Mouse (Mus musculus) kidney, adult 18-20 months (tissue): Measurements from ENCODE around the gene Alkbh7.
A peak's percentile ranks its signal among the peaks of the same experiment; 100 is the strongest.

ENCODE experiments used
- DNase-seq: peaks from one replicate; pipeline ENCODE4 v3.0.0; 2021

Gene Alkbh7

DNA sequence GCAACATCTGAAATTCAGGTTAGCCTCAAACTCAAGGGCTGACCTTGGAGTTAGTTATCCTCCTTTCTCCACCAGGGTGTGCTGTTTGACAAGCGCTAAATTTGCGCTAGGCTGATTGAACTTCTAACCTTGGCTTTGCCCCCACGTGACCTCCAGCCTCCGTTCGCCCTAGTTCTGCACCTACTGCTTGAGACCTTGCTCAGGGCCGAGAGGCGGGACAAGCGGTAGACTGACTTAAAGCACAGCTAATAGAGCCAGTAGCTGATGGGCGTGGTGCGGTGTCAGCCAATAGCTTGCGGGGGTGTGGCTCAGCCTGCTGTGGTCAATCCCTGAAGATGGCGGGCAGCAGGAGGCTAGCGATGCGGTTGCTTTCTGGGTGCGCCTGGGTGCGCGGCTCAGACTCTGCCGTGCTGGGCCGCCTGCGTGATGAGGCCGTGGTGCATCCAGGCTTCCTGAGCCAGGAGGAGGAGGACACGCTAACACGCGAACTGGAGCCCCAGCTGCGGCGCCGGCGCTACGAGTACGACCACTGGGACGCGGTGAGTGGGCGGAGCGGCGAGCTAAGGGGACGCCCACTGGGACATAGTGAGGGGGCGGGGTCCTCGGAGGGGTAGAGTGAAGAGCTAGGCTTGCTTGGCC is at the start of gene Alkbh7:
Gene Alkbh7 (plus strand): TSS at position 311 of the 639 bp plus-strand sequence.
- peak; percentile 96 for DNase-seq

DNA sequence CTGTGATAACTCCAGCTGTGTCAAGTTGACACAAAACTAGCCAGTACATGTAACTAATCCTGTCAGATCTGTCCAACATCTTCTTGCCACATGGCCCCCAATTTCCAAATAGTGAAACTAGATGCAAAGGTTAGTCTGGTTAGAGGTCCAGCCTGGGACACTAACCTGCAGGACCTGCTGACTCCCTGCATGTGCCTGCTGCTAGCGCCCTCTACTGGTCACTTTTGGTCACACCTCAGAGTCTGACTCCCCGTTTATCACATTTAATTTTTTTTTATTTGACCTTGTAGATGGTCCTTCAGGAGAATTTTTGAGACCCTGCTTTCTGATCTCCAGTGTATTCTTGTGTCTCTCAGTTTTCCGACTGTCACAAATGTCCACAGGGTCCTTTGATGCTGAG is 46.2 kb upstream of the Alkbh7 start:
- DNase-seq: peak; percentile 70

DNA sequence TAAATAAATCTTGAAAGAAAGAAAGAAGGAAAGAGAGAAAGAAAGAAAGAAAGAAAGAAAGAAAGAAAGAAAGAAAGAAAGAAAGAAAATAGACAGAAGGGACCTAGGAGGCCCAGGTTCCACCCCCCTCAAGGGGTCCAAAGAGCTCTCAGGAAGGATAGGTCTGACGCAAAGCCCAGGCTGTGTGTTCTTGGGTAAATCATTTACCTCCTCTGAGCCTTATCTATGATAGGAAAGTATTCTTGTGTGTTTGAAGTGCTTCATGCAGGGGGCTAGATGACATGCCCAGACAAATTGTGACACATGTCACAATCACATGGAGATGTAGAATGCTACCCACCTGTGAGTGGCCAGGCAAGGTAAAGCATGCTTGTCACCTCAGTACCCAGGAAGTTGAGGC is 44.5 kb upstream of the Alkbh7 start:
- no peak for DNase-seq

DNA sequence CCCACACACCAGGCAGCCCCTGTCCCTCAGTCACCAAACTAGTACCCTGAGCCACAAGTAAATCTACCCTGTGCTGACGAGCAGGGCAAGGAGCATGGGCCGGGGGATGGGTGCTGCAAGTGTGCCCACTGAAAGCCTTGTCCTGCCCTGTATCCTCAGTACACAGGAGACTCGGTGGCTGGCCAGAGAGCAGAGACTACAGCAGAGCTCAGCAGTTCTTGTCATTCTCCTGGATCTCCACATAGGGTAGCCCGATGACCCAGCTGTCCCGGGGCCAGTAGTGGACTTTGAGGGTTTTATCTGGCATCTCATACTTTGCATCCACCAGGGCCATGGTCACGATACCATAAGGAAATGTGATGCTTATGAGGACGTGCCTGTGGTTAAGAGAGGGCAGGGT is 42.3 kb upstream of the Alkbh7 start:
- no peak for DNase-seq

- DNase-seq: no peak
These were observed 39.2 kb upstream of the Alkbh7 start for GRCm38 (mm10) chr17:56957763-56958429.

DNA sequence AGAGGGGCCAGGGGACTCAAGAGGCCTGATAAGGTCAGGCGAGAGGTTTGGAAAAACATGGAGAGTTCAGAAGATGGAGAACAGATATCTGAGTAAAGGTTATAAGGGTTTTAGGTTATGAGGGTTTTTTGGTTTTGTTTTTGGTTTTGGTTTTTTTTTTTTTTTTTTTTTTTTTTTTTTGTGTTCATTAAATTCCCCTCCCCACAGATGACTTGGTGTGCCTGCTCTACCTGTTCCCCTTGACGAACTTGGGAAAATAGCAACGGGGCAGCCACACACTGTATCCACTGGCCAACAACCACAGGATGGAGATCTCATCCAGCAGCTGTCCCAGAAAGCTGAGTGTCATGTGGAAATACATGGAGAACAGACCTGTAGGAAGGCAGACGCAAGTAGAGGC is 38.5 kb upstream of the Alkbh7 start:
- no peak for DNase-seq

- no peak for DNase-seq
These were observed 35.3 kb upstream of the Alkbh7 start for GRCm38 (mm10) chr17:56961880-56962279.

GRCm38 (mm10) chr17:56962642-56963405 is 34.3 kb upstream of the Alkbh7 start:
- no peak for DNase-seq

DNA sequence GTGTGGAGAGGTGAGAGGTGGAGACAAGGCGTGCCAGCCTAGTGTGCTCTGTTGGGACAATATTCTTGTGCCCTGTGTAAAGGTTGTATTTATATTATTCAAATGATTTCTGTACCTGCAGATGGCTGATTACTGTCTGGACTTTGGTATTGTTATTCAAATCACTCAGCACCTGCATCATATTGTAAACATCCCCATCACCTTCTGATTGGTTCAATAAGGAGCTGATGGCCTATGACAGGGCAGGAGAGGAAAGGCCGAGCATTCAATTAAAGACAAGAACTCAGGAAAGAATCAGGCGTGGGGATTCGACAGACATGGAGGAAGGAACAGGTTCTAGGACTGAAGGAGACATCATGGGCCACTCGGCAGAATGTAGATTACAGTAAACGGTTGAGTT is 33.5 kb upstream of the Alkbh7 start:
- DNase-seq: no peak

GRCm38 (mm10) chr17:56969321-56969720 is 27.8 kb upstream of the Alkbh7 start:
- DNase-seq: no peak

DNA sequence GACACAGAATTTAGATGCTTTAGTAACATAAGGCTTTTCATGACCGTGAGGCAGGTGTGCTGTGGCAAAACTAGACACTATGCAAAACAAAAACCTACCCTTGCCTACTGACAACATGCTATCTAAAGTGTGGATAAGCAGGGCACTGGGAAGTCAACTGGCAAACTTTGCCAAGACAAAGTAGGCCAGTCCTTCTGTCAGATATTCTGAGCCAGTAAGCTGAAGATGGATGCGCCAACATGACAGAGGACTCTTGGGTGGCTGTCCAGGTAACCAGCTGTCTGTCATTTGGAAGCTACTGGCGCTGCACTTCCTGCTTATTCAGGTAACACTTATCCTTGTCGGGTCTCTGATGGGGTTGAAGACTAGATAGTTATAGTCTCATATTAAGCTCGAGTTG is 27.1 kb upstream of the Alkbh7 start:
- DNase-seq: no peak

DNA sequence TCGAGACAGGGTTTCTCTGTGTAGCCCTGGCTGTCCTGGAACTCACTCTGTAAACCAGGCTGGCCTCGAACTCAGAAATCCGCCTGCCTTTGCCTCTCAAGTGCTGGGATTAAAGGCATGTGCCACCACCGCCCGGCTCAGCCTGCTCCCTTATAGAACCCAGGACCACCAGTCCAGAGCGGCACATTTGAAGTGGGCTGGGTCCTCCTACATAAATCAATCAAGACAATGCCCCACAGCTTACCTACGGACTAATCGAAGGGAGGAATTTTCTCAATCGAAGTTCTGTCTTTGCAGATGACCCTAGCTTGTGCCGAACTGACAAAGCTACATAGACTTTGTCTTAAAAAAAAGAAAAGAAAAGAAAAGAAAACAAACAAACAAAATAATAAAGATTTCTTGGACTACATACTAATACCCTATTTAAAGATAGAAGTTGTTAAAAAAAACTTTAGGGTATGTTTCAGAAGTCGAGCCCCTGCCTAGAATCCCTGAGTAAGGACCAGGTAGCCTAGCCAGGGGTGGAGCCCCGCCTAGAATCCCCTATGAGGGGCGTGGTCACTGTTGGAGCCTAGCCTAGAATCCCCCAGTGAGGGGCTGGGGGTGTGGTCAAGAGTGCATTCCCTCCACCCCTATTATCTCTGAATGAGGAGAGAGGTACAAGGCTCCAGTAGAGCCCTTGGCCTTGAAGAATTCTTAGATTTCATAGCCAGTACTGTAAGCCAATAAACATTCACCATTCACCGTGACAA is 23.0 kb upstream of the Alkbh7 start:
- no peak for DNase-seq

GRCm38 (mm10) chr17:56974708-56975240 is 22.4 kb upstream of the Alkbh7 start:
- DNase-seq: no peak

GRCm38 (mm10) chr17:56975391-56975790 is 21.7 kb upstream of the Alkbh7 start:
- DNase-seq: no peak

- DNase-seq: no peak
These were observed 20.4 kb upstream of the Alkbh7 start for GRCm38 (mm10) chr17:56976531-56977390.

DNA sequence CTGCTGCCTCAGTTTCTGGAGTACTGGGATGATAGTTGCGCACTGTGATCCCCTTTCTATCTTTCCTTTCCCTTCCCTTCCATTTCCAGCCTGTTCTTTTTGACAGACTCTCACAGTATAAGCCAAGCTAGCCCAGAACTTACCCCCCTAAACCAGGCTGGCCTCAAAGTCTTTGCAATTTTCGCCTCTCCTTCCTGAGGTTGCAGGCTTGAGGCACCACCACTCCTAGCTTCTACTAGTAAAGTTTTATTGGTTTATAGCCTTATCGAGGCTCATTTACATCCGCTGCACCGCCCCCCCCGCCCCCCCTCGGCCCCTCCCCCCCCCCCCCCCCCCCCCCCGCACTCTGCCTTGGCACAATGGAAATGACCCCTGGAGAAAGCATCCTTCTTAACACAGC is 17.6 kb upstream of the Alkbh7 start:
- no peak for DNase-seq

DNA sequence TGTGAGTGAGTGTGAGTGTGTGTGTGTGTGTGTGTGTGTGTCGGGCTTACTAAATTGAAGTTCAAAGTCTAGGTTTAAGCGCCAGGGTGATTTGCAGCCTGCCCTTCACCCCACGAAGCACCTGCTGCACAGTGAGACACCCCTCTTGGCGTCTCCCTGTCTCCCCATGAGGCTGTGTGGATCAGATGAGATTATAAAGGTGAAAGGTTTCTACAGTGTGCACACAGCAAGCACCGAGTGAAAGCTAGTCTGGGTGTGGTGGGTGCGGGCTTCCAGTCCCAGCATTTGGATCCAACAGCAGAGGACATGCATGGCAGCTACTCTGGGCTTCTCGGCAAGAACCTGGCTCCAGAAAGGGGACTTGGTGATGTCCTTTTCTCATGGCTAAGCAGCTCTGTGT is 16.1 kb upstream of the Alkbh7 start:
- DNase-seq: no peak

DNA sequence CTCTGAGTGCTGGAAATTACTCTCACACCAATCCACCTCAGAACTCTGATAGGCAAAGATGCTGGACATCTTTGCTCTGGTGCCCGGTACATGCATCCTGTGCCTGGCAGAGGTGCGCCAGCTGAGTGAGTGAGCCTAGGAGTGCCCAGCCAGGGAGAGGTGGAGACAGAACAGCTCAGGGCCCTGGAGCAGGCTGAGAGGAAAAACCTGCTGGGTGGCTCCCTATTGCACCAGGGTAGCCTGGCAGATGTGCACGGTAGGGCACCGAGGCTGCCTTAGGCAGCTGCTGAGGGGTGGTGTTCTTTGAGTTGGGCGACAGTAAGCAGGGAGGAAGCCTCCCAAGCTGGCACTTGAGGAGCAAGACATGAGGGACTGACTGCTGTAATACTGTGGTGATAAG is 15.1 kb upstream of the Alkbh7 start, which contains the start of gene Acer1:
Gene Acer1 (minus strand): TSS at position 114 of the 400 bp plus-strand sequence.
- DNase-seq: no peak

DNA sequence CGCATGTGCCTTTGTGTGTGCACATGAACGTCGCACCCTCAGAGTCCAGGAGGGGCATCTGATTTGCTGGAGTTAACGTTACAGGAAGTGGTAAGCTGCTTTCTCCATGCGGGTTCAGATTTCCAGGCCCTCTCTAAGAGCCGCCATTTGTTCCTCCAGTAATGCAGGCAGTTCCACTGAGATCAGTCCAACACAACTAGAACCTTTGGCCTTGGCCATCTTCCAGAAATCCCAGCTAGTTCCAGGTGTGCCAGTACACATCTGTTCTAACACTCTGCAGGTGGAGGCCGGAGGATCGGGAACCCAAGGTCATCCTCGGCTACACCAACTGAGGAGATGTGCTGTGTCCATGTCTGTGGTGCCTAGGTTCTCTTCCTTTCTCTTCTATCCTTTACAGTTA is 12.3 kb upstream of the Alkbh7 start:
- DNase-seq: no peak

- no peak for DNase-seq
These were observed 11.5 kb upstream of the Alkbh7 start for GRCm38 (mm10) chr17:56985656-56986055.

DNA sequence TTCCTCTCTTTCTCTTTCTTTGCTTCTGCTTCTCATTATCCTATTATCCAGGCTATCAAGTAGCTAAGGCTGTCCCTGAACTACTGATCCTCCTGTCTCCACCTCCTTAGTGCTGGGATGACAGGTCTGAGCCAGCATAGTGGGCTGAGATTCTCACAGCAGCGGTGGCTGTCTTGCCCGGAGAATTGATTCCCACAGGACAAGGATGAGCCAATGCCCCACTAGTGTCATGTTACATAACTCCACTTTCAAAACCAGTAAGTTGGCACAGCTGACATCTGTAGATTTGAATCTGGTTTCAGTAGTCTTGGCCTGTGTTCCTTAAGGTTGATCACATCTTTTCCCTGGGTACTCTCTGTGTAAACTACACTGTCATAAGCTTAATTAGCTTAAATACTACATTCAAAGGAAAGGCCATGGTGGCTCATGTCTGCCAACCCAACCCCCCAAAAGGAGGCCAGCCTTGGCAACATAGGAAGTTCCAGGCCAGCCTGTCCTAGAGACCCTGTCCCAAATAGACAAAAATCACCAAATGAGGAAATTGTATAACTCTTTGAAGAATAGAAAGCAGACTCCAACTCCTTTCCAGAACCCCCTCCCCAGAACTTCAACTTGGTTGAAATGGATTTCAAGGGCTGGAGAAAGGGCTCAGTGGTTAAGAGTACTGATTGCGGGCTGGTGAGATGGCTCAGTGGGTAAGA is 10.9 kb upstream of the Alkbh7 start:
- DNase-seq: no peak
